Comparison of ENCODE assay signal across 16 mouse cellular contexts in the genomic region with DNA sequence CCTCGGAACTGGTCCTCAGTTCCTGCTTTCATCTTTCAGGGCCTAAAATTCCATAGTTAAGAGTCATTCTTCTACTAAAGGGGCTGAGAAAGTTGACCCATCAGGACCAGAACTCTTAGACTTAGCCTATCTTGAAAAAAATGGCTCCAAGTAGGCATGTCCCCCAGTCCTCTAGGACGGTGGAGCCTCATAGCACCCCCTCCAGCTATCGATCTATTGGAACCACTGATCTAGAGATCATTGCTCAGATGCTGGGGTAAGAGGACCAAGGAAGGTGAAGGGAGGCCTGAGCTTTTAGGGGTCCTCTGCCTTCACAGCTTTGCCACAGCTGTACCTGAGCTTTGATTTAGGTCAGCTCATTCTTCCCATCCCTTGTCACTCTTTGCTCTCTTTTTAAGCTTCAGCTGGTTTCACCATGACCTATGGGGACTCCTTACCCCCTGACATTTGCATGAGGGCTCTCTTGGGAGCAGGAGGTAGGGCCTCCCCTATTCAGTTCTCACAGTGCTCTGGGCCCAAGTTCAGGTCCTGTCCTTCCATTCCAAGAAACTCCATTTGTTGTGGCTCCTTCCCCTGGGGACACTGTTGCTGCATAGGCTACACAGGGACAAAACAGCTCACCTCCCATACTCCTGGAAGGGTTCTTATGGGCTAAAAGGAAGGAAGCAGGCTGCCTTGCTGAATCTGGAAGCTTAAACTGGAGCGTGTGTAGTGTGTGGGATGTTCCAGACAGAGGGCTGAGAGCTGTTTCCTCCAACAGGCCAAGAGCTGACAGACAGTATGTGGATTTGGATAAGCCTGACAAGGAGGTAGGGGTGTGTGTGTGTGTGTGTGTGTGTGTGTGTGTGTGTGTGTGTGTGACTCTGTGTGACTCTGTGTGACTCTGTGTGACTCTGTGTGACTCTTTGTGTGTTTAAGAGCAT. TPM values are rescaled to one million over a fixed set of nuclear protein-coding genes. Genes with fewer than 3 reads are reported as not detected.
A peak's percentile ranks its signal among the peaks of the same experiment; 100 is the strongest.
DNase-seq lines count a peak whose midpoint lies in the region; ATAC-seq lines count a peak whose summit lies in the region.
"Had no signal": no experiment of that assay in that cellular context is flagged by ENCODE, and none has a peak within 500 bp of the region (broad histone marks: within the 10 kb centered on the region; RNA-seq: fewer than 3 reads in every experiment).

No protein-coding gene starts in this region.

- intact Hi-C loops in left cerebral cortex, postnatal 25 days (cut with DNase I) = no loop called here

- ATAC-seq in frontal cortex, adult (ENCODE audit: low TSS enrichment) = peak; percentile 99
- ATAC-seq in liver, embryonic 13.5 days (ENCODE audit: low read depth) = no peak
- no peak for ATAC-seq in CD4-positive, CD25-positive, alpha-beta regulatory T cell, adult 4 months
- ATAC-seq: activated CD4-positive, CD25-positive, alpha-beta regulatory T cell, adult 4 months; inflammation-experienced regulatory T-cells, adult 6 months had no signal

- no peak for DNase-seq in frontal cortex, postnatal 14 days (ENCODE audit: low spot score in 2 of 2)
- DNase-seq in left cerebral cortex, postnatal 25 days (ENCODE audit: low spot score in 2 of 2) = peak; percentile 39 to 86
- no peak for DNase-seq in left cerebral cortex, adult 11 months (ENCODE audit: low spot score)
- peak; percentile 49 for DNase-seq in A20 (ENCODE audit: low read depth, low spot score)
- no peak for DNase-seq in liver, embryonic 13.5 days
- no peak for DNase-seq in midbrain, embryonic 10.5 days (ENCODE audit: low spot score)
- DNase-seq: cerebellum, postnatal 36 days; kidney, postnatal 36 days had no signal

- peak overlapping the region; percentile 74; the same call in 1 of the 2 replicates for H3K9ac ChIP-seq in liver, embryonic 13.5 days
- H3K9ac ChIP-seq: embryonic facial prominence, embryonic 15.5 days; heart, embryonic 12.5 days; limb, embryonic 15.5 days had no signal

- H3K4me2 ChIP-seq in liver, embryonic 13.5 days = peak overlapping the region; percentile 81
- H3K4me2 ChIP-seq: embryonic facial prominence, embryonic 15.5 days; heart, embryonic 12.5 days; limb, embryonic 15.5 days had no signal

- no peaks in the 10 kb centered on the region for H3K9me3 ChIP-seq in liver, embryonic 13.5 days (replicated peaks)
- no peaks in the 10 kb centered on the region for H3K9me3 ChIP-seq in midbrain, embryonic 10.5 days (replicated peaks)
- H3K9me3 ChIP-seq: embryonic facial prominence, embryonic 15.5 days; heart, embryonic 12.5 days; limb, embryonic 15.5 days had no signal

- H3K36me3 ChIP-seq in liver, embryonic 13.5 days = peaks cover 9% of the 10 kb centered on the region; the same call in 1 of the 2 replicates
- no peaks in the 10 kb centered on the region for H3K36me3 ChIP-seq in midbrain, embryonic 10.5 days
- H3K36me3 ChIP-seq: embryonic facial prominence, embryonic 15.5 days; heart, embryonic 12.5 days; limb, embryonic 15.5 days had no signal

- peaks cover 73% of the 10 kb centered on the region for H3K4me1 ChIP-seq in liver, embryonic 13.5 days (replicated peaks)
- no peaks in the 10 kb centered on the region for H3K4me1 ChIP-seq in midbrain, embryonic 10.5 days
- H3K4me1 ChIP-seq: heart, embryonic 12.5 days had no signal

- H3K27me3 ChIP-seq in liver, embryonic 13.5 days = no peaks in the 10 kb centered on the region
- H3K27me3 ChIP-seq in midbrain, embryonic 10.5 days (ENCODE audit: low read depth, poor library complexity, severe bottlenecking) = no peaks in the 10 kb centered on the region
- H3K27me3 ChIP-seq: embryonic facial prominence, embryonic 15.5 days; heart, embryonic 12.5 days; limb, embryonic 15.5 days had no signal

- peak overlapping the region; percentile 64 for H3K4me3 ChIP-seq in liver, embryonic 13.5 days (replicated peaks)
- no peak overlapping the region for H3K4me3 ChIP-seq in midbrain, embryonic 10.5 days
- H3K4me3 ChIP-seq: embryonic facial prominence, embryonic 15.5 days; heart, embryonic 12.5 days; limb, embryonic 15.5 days had no signal

- H3K27ac ChIP-seq in liver, embryonic 13.5 days = no peak overlapping the region
- H3K27ac ChIP-seq in midbrain, embryonic 10.5 days (replicated peaks) = no peak overlapping the region
- H3K27ac ChIP-seq: embryonic facial prominence, embryonic 15.5 days; limb, embryonic 15.5 days had no signal

- 63% methylated on average over 4 of the region's 4 CpGs for WGBS in liver, embryonic 13.5 days (ENCODE audit: insufficient replicate concordance)
- WGBS in midbrain, embryonic 10.5 days = 86% methylated on average over 4 of the region's 4 CpGs

RNA-seq across cellular contexts. Expression of gene Psd4, which starts 20.2 kb away (rescaled TPM):
- 1 to 10 TPM; 1.1 to 1.6 TPM for total RNA-seq in left cerebral cortex, postnatal 25 days (2021)
- polyA plus RNA-seq in liver, embryonic 13.5 days (2015; fragmentation: Nextera tagmentation; extraction: Ambion mirVana) = 9.1 and 10.0 TPM in 2 replicates
- polyA plus RNA-seq in midbrain, embryonic 10.5 days (2016; fragmentation: Nextera tagmentation; extraction: Ambion mirVana) = 0.46 and 1.1 TPM in 2 replicates
- polyA plus RNA-seq in CD4-positive, CD25-positive, alpha-beta regulatory T cell, adult 4 months (2017; shearing (Covaris generic)) = 100 to 1,000 TPM in 1 of 2 experiments, 10 to 100 TPM in 1; 86.5 to 142 TPM
- total RNA-seq: MEL had no signal

RNA-seq across cellular contexts. Expression of gene Il1rn, which starts 51.0 kb away (rescaled TPM):
- not detected for total RNA-seq in left cerebral cortex, postnatal 25 days (2021)
- 2.2 and 3.3 TPM in 2 replicates for polyA plus RNA-seq in liver, embryonic 13.5 days (2015; fragmentation: Nextera tagmentation; extraction: Ambion mirVana)
- polyA plus RNA-seq in midbrain, embryonic 10.5 days (2016; fragmentation: Nextera tagmentation; extraction: Ambion mirVana) = not detected in 2 replicates
- 1 to 10 TPM; 1.9 to 4.8 TPM for polyA plus RNA-seq in CD4-positive, CD25-positive, alpha-beta regulatory T cell, adult 4 months (2017; shearing (Covaris generic))
- total RNA-seq: MEL had no signal

Comparison
In these comparisons a context has a peak if more than half of its experiments do, and no peak if none do; other contexts are left out.
1. DNase-seq: peak in left cerebral cortex, postnatal 25 days (2 of 2) and A20 (single experiment); none in frontal cortex, postnatal 14 days (0 of 2), left cerebral cortex, adult 11 months (single experiment), liver, embryonic 13.5 days (single experiment) and midbrain, embryonic 10.5 days (single experiment).